Mouse (Mus musculus) adrenal gland, postnatal 25 days (tissue): ENCODE results near the gene Myo3b. TPM values are rescaled to one million over a fixed set of nuclear protein-coding genes. Genes with fewer than 3 reads are reported as not detected.

Experiments
- DNase-seq: peaks from one replicate; pipeline ENCODE4 v3.0.0; 2021; ENCODE audit warnings: mixed read lengths
- total RNA-seq: library from RNA; stranded (reverse); gene quantifications from 2 replicates; pipeline ENCODE4 v1.2.3, GENCODE M21; 2021

The Myo3b gene
- total RNA-seq, 1 experiment from 2014 or later: not detected

DNA sequence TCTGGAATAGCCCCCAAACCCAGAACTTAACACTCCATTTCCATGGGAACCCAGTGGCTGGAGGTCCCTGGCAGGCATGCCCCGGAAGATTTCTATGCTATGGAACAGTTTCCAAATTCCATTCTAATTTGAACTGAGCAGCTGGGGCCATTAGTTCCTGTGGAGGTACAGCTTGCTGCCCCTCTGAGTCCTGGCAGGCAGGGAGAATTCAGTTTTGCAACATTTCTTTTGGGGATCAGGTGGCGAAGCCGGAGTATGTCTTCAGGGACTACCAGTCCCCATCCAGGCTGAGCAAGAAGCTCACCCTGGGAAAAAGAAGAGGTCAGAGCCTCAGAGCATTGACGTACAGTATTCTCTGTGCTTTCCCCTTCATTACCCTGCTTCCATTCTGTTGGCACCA is 94.4 kb downstream of the Myo3b start:
- no peak for DNase-seq

DNA sequence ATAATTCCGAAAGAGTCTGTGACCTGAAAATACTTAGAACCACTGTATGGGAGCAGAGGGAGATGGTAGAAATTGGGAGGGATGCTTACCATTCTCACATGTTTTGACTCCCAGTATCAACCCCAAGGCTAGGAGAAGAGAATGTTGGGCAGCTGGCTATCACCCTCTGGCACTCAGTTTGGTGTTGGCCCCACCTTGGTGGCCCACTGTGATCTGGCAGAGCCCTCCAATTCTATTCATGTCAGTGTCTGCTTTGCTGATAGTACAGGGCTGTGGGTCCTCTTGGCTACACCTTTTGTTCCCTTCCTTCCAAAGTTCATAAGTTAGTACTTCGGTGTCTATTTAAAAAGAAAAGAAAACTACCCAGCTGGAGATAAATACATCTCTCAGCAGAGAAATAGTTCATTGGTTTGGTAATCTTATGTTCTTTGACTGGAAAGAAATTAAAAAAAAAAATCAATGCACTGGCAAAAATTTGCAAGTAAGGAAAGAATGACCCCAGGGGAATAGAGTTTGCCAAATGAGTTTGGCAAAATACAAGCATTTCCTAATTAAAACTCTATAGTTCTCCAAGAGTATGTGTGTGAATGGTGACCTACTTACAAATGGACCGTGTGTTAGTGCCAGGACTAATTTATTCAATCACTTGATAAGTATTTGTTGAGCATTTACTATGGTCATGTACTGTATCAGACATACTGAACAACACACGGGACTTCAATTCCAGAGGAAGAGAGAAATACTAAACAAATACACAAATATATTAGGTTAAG is 98.5 kb downstream of the Myo3b start:
- no peak for DNase-seq

DNA sequence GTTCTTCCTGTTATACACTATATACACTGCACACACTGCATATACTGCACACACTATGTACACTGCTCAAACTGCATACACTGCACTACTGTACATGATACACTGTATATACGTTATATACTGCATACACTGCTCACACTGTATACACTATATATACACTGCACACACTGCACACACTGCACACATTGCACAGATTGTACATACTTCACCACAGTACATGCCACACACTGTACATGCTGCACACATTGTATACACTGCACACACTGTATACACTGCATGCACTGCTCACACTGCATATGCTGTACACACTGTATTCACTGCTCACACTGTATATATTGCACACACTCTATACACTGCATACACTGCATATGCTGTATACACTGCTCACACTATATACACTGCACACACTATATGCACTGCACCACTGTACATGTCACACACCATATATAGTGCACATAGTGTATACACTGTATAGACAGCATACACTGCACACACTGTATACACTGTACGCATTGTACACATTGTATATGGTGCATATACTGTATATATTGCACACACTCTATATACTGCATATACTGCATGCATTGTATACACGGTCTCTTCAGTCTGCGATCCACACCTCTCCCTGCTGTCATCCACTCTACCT is 104.7 kb downstream of the Myo3b start:
- DNase-seq: no peak

GRCm38 (mm10) chr2:70146993-70147581 is 108.2 kb downstream of the Myo3b start:
- no peak for DNase-seq

- no peak for DNase-seq
Measured at GRCm38 (mm10) chr2:70148821-70149510, 110.0 kb downstream of the Myo3b start.

DNA sequence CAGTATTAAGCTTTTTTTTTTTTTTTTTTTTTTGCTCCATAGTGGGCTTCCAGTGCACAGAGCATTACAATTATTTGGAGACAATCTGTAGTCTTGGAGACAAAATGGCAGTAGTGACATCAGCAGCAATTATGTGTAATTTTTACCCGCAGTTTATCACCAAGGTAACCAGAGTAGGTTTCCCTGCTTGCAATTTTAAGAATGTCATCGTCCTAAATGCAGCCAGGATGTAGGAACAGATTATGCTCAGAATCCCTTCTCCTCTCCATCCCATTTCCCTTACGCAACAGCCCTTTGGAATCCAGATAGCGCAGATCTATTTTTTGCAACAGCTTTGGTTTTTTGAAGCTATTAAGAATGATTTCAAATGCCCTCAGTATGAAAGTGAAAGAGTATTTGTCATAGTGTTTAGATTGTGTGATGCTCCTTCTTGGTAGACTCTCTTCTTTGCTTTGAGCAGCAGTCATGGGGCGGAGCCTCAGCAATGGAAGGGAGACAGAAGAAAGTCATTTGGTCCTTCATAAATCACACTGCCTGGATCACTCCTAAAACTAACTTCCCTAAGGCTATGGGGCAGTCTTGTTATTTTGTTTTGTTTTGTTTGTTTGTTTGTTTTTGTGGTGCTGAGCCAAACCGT is 111.6 kb downstream of the Myo3b start:
- DNase-seq: no peak

- no peak for DNase-seq
Measured at GRCm38 (mm10) chr2:70151930-70152329, 113.0 kb downstream of the Myo3b start.

DNA sequence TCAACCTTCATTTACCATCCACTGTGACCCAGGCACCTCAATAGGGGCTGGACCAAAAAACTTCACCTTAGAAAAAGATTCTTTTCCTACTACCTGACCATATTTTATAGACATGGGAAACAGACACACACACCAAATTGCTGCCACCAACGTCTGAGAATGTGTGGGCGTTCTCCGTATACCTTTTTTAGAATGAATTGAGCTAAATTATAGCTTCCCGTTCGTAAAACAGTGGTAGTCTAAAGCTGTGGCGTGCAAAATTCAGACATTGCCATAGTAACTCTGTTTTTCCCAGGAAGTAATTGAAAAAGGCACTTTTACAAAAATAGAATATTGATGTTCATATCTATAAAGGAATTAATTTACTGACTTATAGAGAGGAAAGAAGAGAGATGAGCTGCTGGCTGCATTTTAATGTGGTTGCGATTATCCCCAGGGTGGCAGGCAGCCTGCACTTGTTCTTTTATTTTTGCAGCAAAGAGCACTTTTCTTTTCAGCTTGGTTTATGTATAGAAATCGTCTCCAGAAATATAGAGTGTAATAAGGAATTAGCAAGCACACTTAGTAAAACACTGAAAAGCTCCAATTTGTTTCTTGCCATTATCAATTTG is 116.4 kb downstream of the Myo3b start:
- DNase-seq: no peak

DNA sequence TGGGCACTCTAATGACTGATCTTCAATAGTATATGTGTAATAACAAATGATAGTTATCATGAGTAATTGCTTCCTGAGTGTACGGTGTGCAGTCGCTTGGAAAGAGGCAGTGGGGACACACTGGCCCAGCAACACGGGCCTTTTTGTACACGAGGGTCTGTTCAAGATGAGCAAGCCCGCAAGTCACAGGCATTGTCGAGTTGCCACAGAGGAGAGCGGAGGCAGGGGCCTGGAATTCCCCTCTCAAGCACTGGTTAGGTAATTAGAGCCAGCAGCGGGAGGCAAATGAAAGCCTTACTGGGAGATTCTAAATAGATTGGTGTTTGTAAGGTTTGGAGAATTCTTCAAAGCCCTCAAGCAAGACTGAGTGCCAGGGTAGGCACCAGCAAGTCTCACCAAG is 120.6 kb downstream of the Myo3b start:
- DNase-seq: no peak

- no peak for DNase-seq
Measured at GRCm38 (mm10) chr2:70166231-70166630, 127.3 kb downstream of the Myo3b start.

DNA sequence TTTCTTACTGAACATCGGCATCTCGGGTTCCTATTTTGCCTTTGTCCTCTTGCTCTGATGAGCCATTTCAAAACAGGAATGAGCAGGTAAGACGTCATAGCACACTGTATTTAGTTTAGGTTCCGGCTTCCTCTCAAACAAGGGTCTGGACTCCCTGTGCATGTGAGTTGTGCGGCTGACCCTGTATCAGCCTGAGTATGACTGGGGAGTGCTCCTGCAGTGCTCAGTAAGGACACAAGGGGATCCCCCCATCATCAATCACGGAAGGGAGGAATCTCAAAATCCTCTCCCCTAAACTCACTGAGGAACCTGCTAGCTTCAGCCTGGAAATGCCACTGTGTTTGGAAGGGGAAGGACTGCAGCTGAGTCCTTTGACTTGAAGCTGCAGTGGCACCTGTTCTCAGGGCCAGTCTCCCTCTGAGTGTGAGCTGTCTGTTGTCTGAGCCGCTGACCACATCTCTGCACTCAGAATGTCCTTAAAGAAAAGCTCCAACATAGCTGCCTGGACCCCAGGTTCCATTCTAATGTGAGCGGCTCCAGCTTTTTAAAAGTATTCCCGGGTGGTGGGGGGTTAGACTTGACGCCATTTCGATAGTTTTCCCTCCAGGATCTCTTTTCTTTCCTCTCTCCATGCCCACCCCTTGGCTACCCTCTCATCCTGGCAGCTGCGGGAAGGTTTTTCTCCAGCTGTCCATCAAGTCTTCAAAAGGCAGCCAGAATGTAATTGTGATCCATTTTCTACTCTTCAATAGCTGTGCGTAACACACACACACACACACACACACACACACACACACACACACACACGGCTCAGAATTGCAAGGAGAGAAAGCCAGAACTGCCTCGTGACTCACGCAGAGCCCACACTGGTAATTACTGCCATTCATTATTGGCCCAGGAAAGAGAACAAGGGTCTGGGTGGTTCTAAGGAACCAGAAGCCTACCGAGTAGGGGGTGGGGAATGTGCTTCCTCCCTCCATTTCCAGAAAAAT is 129.3 kb downstream of the Myo3b start:
- peak; percentile 32 for DNase-seq

DNA sequence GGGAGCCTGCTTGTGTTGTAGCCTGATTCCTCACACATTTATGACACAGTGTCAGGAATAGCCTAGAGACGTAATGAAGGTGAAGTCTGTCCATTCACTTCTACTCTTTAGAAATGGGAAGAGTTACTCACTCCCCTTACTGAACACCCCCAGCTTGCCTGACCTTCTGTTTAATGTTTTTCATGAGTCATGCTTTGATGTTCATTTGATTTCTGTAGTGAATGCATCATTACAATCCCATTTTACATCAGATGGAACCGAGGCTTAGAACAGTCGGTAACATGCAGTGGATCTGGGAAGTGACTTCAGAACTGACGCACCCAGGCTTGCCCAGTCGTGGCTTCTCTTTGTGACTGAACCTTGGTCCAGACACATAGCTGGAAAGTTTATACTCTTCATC is 131.5 kb downstream of the Myo3b start:
- DNase-seq: peak; percentile 8

DNA sequence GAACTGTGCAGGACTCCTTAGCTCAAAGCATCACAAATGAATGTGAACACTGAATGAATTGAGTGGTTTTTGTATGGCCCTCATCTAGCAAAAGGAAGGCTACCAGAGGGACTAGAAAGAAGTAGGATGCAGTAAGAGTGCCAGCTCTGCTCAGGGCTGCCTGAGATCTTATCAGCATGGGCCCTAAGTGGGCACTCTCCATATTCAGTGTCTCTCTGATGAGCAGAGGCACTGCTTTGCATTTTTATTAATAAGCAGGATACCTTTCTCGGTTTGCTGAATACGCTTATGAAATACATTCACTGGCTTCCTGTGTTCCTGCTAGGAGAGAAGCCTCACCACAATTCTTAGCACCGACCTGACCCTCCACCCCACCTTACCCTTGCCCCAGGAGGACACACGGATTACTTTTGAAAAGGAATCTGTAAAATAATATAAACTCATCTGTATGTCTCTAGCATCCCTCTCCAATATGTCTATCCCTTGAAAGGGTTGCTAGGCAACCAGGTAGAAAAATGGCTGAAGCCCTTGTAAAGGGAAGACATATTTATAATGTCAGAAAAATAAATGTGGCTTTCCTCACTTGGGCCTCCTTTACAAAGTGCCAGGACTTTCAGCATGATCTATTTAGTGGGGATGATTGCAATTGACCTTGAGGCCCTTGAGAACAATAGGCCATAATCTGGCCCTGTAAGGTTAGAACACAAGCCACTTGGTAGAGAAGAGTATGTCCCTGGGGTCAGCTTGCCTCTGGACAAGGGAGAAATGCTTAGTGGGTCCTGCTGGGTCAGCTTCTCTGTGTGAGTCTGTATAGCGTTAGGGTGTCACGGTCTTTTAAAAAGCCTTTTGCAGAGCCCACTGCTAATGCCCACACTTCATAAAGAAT is 138.1 kb downstream of the Myo3b start:
- no peak for DNase-seq

- no peak for DNase-seq
Measured at GRCm38 (mm10) chr2:70177709-70178030, 138.7 kb downstream of the Myo3b start.

- DNase-seq: no peak
Measured at GRCm38 (mm10) chr2:70178241-70178640, 139.3 kb downstream of the Myo3b start.

GRCm38 (mm10) chr2:70182150-70182670 is 143.3 kb downstream of the Myo3b start:
- no peak for DNase-seq

GRCm38 (mm10) chr2:70187040-70187439 is 148.1 kb downstream of the Myo3b start:
- no peak for DNase-seq

DNA sequence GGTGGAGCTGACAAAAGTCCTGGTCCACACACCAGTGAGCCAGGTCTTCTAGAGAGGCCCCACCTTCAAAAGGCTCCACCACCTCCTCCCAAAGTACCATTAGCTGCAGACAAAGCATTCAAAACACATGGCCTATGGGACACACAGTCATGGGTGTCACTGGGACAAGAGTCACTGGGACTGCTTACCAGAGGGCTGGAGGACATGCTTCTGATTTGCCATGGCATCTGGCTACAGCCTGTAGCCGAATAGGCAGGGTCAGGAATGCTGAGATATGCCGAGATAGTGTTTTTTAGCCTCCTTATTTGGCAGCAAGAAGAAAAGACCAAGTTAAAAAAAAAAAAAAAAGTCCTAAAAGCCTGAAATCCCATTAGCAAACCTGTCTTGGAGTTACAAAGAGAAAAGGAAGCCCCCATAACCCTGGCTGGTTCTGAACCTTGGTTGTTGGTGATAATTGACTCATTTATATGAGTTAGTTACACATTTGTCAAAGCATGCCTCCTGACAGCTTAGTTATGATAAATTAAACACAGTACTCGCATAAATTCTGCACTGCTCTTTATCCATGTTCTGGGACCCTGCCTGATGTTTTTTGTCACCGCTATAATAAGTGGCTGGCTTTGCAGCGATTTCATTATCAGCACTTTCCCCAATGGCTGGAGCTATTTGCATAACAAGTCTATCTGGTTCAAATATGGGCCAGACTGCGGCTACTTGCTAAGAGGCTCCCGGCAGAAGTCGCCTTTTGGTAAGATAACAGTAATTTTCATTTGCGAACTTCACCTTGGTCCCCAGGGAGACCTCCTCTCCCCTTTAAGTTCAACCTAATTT is 156.7 kb downstream of the Myo3b start:
- no peak for DNase-seq
